Mouse (Mus musculus): ENCODE measurements around the gene 4933427D14Rik. TPM values are rescaled to one million over a fixed set of nuclear protein-coding genes. Genes with fewer than 3 reads are reported as not detected.

The 4933427D14Rik gene
- polyA plus RNA-seq (2015; fragmentation: Nextera tagmentation; extraction: Ambion mirVana), result 21.9 and 22.9 TPM in 2 replicates

DNA sequence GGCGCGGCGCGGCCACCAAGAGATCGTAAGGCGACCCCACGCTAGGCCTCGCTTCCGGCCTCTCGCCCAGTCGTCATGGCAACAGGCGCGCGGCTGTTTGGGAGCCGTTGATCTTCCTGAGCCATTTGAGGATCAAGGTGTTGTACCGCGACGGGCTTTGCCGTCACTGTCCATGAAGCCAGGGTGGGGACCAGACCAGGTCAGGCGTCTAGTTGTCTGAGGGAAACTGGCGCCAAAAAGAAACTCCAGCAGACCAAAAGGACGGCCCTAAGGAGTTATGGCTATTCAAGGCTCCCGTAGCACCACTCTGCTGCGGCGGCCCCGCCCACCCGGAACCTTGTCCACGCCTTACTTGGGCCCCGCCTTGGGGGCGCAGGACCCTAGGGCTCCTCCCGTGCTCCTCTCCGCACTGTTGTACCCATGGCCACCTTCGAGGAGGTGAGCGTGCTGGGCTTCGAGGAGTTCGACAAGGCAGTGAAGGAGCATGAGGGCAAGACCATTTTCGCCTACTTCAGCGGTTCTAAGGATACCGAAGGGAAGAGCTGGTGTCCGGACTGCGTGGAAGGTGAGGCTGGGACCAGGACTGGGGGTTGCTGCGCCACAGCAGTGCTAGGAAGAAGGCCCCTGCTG is at the start of gene 4933427D14Rik, which contains the start of gene Txndc17:
Gene 4933427D14Rik, minus strand, starts transcription at position 256 of the 630 bp plus-strand sequence.
Gene Txndc17, plus strand, starts transcription at position 344 of the 630 bp plus-strand sequence.

DNA sequence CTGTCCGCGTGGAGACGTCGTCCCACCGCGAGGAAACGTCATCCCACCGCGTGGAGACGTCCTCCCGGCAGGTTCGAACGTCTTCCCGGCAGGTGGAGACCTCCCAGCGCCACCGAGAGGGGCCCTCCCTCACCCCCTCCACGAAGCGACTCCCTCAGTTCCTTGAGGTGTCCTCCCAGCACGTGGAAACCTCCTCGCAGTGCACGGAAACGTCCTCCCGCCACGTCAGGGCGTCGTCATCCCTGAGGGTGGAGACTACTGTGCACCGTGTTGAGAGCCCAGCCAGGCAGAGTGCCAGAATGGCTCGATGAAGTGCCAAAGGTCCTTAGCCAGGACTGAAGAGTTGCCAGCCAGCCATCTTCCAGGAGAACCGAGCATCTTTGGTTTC is 8.1 kb upstream of the 4933427D14Rik start, which contains the start of gene Med31:
Gene Med31, minus strand, starts transcription at position 183 of the 388 bp plus-strand sequence.

DNA sequence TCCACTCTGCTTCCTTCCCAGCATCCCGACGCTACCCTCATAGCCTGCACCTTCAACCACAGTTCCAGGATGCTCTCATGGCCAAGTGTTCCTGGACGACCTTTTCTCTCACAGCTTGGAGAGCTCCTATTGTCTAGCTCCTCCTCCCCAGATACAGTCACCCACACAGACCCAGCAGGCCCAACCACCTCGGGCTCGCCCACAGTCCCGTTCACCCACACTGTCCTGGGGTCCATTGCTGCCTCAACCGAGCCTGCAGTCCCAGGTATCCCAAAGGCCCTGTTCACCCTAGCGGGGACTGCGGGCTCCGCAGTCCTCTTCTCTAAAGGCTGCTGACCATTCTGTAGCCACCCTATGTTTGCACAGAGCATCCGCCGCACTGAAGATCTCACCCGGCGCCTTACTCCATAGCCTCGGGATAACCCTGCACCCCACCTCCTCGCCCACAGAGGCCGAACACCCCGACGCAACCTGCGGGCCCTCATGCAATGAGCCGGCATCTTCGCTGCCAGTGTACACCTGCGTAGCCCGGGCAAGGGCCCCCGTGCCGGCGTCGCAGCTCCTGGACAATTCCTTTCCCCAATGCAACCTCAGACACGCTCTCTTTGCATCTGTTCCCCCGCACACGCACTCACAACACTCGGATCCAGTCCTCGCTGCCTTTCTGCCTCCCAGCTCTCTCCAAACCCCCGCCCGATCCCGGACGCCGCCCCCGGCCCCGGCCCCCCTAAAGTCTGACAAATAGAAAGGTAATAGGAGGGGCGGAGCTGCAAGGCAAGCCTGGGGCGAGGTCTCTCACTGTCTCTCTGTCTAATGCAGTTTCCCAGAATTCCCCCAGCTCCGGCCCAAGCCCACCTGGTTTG is 687 bp downstream of the 4933427D14Rik start, which contains the start of gene Gm43951:
Gene Gm43951, minus strand, starts transcription at position 500 of the 863 bp plus-strand sequence.

DNA sequence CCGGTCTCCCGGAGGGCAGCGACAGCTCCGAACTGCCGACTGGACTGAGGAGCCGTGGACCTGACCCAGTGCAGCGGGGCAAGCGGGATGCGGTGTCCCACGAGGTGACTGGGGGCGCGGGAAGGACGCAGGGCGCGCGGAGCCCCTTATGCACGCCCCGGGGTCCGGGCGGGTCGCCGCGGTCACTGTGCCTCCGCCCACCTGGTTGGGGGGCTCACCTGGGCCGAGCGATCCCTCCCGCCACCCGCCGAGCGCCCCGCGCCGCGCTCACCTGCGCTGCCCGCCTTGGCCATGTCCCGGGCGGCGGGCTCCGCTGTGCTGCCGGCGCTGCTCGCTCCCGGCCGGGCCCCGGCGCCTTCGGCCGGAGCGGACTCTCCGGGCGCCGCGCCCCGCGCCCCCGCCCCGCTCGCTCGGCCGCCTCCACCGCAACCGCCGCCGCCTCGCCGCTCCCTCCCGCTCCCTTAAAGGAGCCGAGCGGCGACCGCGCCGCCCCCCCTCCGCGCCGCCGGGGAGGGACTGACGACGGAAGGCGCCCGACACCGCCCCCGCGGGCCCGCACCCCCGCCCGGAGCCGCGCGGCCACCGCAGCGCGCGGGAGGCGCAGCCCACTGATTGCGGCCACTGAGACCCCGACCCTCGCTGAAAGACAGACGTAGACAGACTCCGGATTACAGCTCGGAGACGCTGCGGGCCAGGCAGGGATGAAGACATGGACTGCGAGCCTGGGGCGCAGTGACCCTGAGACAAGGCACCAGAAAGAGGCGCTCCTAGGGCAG is 71.7 kb downstream of the 4933427D14Rik start, which contains the start of gene Pitpnm3:
Gene Pitpnm3, minus strand, starts transcription at position 396 of the 776 bp plus-strand sequence.

Other genes with a start within 250 kb of the 4933427D14Rik start
- gene Aipl1, start 169.9 kb downstream of the 4933427D14Rik start, polyA plus RNA-seq (2015; fragmentation: Nextera tagmentation; extraction: Ambion mirVana), result 0.10 and 0.13 TPM in 2 replicates
- 14.3 and 14.7 TPM in 2 replicates for gene Pimreg, start 165.4 kb downstream of the 4933427D14Rik start, polyA plus RNA-seq (2015; fragmentation: Nextera tagmentation; extraction: Ambion mirVana)
- 8.4 and 9.9 TPM in 2 replicates for gene Pitpnm3, start 71.7 kb downstream of the 4933427D14Rik start, polyA plus RNA-seq (2015; fragmentation: Nextera tagmentation; extraction: Ambion mirVana)
- gene Gm43951, start 619 bp downstream of the 4933427D14Rik start, polyA plus RNA-seq (2015; fragmentation: Nextera tagmentation; extraction: Ambion mirVana), result 1.3 and 1.6 TPM in 2 replicates
- gene Txndc17, start 88 bp upstream of the 4933427D14Rik start, polyA plus RNA-seq (2015; fragmentation: Nextera tagmentation; extraction: Ambion mirVana), result 162 and 180 TPM in 2 replicates
- 46.2 and 51.1 TPM in 2 replicates for gene Med31, start 8.1 kb upstream of the 4933427D14Rik start, polyA plus RNA-seq (2015; fragmentation: Nextera tagmentation; extraction: Ambion mirVana)
- 5.3 and 5.4 TPM in 2 replicates for gene Slc13a5, start 59.8 kb upstream of the 4933427D14Rik start, polyA plus RNA-seq (2015; fragmentation: Nextera tagmentation; extraction: Ambion mirVana)
- 5.9 and 8.1 TPM in 2 replicates for gene Xaf1, start 94.2 kb upstream of the 4933427D14Rik start, polyA plus RNA-seq (2015; fragmentation: Nextera tagmentation; extraction: Ambion mirVana)
- gene Fbxo39, start 107.0 kb upstream of the 4933427D14Rik start, polyA plus RNA-seq (2015; fragmentation: Nextera tagmentation; extraction: Ambion mirVana), result 0.13 TPM in 1 of 2 replicates, not detected in the other
- gene Tekt1, start 155.0 kb upstream of the 4933427D14Rik start, polyA plus RNA-seq (2015; fragmentation: Nextera tagmentation; extraction: Ambion mirVana), result 5.7 TPM in 2 replicates
- 8.3 and 8.5 TPM in 2 replicates for gene Smtnl2, start 204.3 kb upstream of the 4933427D14Rik start, polyA plus RNA-seq (2015; fragmentation: Nextera tagmentation; extraction: Ambion mirVana)
- 0.12 TPM in 1 of 2 replicates, not detected in the other for gene Ggt6, start 228.1 kb upstream of the 4933427D14Rik start, polyA plus RNA-seq (2015; fragmentation: Nextera tagmentation; extraction: Ambion mirVana)
- 54.2 and 56.1 TPM in 2 replicates for gene Mybbp1a, start 233.9 kb upstream of the 4933427D14Rik start, polyA plus RNA-seq (2015; fragmentation: Nextera tagmentation; extraction: Ambion mirVana)